Mouse (Mus musculus) left cerebral cortex, adult 18-20 months (tissue): Measurements from ENCODE around the gene Rin3. TPM values are rescaled to one million over a fixed set of nuclear protein-coding genes. Genes with fewer than 3 reads are reported as not detected.

Experiments
- DNase-seq, 2 experiments: peaks; one replicate each; pipeline ENCODE4 v3.0.0; 2021 to 2022; ENCODE audit warnings: low spot score in 2 of 2, mixed read lengths in 1 of 2
- total RNA-seq, 2 experiments: library from RNA; stranded (reverse); gene quantifications; 2 replicates each; pipeline ENCODE4 v1.2.3; 2021

Rin3 gene
- total RNA-seq, 2 experiments from 2014 or later: 3.5 to 4.2 TPM

DNA sequence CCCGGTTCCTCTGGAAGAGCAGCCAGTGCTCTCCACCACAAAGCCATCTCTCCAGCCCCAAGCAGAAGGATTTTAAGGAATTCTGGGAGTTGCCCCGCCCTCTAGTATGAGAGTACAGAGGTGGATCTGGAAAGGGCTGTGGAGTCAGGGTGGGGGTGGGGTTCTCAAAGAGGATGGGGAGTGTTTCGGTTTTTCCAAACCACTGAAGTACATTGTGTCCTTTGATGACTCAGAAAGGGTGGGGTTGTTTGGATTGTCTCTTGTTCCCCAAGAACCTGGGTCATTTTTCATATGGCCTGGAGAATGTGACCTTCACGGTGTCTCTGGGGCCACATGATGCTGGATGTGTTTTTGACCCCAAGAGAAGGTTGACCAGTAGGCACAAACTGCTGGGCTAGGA is 45.2 kb downstream of the Rin3 start:
- DNase-seq: no peak

GRCm38 (mm10) chr12:102330188-102330587 is 47.3 kb downstream of the Rin3 start:
- DNase-seq: no peak

- no peak for DNase-seq
These were observed 47.9 kb downstream of the Rin3 start for GRCm38 (mm10) chr12:102330731-102331130.

GRCm38 (mm10) chr12:102333101-102333500 is 50.3 kb downstream of the Rin3 start:
- no peak for DNase-seq

- no peak for DNase-seq
These were observed 56.2 kb downstream of the Rin3 start for GRCm38 (mm10) chr12:102339085-102339484.

GRCm38 (mm10) chr12:102340471-102340870 is 57.6 kb downstream of the Rin3 start:
- no peak for DNase-seq

GRCm38 (mm10) chr12:102342147-102342546 is 59.3 kb downstream of the Rin3 start:
- no peak for DNase-seq

GRCm38 (mm10) chr12:102342602-102343001 is 59.8 kb downstream of the Rin3 start:
- DNase-seq: no peak

DNA sequence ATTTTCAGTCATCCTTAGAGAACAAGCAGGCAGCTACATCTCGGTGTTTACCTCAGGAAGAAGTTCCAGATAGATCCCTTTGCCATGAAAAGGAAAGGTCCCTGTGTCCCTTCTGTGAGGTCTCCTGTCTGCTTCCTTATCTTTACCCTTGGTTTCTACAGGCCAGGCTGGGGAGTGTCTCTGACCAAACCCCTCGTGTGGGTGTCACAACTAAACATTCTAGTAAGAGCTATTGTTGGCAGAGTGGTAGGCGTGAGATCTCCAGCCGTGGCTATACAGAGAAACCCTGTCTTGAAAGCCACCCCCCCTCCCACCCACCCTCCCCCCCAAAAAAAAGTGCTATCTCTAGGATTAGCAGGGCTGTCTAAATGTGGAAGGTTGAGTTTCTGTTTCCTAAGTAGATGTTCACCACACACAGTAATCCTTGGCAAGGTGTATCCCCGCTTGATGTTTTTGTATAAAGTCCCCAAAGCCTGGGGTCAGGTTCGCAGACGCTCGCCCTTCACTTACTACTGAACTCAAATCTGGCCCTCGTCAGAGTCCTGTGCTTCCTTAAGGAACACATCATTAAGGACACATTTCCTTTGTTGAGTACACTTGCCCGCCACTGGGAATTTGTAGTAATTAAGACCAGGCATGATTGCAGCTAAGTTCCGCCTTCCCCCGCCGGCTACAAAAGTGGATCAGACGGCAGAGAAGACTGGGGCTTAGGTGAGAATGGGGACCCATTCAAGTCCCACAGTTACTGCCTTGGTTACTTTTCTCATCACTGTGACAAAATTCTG is 62.4 kb downstream of the Rin3 start:
- DNase-seq: no peak

DNA sequence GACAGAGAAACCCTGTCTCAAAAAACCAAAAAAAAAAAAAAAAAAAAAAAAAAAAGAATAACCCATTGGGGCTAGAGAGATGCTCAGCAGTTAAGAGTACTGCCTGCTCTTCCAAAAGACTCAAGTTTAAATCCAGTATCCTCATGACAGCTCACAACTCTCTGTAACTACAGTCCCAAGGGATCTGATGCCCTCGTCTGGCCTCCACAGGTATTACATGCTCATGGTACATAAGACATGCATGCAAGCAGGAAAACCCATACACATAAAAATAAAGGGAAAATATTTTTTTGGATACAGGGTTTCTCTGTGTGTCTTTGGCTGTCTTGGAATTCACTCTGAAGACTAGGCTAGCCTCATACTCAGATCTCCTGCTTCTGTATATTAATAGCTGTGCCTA is 63.7 kb downstream of the Rin3 start:
- DNase-seq: peak; percentile 37 to 56

DNA sequence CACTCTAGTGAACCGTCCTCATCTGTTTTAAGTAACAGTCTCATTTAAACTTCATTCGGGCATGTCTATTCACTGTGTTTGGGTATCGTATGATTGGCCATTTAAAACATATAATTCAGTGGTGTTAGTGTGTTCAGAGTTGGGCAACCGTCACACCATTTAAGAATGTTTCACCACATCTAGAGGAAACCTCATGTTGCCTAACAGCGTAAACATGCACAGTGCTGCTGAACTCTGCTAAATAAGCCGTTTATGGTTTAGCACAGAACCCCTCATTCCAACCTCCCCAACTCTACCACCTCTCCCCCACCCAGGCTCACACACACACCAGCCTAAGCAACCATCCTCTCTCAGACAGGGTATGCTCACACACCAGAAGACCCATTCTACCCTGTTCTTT is 65.6 kb downstream of the Rin3 start:
- no peak for DNase-seq

- no peak for DNase-seq
These were observed 68.1 kb downstream of the Rin3 start for GRCm38 (mm10) chr12:102350997-102351396.

GRCm38 (mm10) chr12:102354126-102354984 is 71.5 kb downstream of the Rin3 start:
- DNase-seq: no peak

DNA sequence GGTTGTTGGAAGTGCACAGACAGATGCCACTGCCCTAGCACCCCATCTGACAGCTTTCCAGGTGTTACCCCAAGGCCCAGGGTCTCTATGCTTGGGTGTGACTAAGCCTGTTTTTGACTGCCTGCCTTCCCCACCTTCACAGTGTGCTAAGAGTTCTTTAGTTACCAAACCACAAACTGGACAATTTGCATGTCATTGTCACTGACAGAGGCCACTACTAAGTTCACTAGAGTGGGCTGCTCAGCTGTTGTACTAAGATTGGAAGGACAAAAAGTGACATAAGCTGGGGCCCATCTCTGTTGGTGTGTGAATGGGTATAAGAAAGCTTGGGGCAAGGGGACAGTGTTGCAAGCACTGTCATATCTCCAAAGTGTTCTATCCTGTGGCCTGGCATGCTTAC is 72.9 kb downstream of the Rin3 start:
- no peak for DNase-seq

DNA sequence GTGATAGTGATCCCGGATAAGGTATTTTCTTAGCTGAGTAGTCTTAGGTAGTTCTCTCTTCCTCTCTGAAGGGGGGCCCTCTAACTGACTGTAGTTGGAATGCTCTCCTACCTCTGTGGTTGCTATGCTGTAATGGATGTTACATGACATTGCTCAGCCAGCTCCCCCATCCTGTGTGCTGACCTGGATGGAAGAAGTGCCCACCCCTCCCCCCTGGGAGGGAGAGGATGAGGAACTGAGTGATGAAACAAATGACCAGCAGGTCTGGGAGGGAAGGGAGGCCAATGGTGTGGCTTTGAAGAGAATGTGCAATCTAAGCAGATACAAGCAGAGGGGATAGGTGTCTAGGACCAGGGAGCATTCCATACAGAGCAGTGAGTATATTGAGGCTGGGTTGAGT is 73.9 kb downstream of the Rin3 start:
- no peak for DNase-seq

GRCm38 (mm10) chr12:102359390-102359789 is 76.5 kb downstream of the Rin3 start:
- DNase-seq: no peak

GRCm38 (mm10) chr12:102361189-102362161 is 78.6 kb downstream of the Rin3 start:
- DNase-seq: no peak

GRCm38 (mm10) chr12:102365016-102365415 is 82.2 kb downstream of the Rin3 start:
- DNase-seq: no peak

GRCm38 (mm10) chr12:102366126-102366816 is 83.4 kb downstream of the Rin3 start:
- no peak for DNase-seq

DNA sequence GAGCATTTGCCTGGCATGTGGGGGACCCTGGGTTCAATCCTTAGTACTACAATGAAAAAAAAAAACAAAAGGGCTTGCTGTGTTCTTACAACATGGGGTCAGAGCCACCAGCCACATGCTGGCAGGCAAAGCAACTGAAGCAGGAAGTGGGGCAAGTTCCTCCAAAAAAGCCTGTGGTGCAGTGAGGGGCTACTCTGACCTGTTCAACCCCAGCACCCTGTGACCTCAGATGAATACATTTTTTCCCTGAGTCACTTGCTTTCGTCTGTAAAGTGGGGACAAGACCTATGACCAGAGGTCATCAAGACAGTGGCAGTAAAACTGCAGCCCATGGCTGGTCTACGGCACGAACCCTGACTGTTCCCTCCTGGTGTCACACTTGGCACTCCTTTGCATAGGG is 84.2 kb downstream of the Rin3 start:
- no peak for DNase-seq

DNA sequence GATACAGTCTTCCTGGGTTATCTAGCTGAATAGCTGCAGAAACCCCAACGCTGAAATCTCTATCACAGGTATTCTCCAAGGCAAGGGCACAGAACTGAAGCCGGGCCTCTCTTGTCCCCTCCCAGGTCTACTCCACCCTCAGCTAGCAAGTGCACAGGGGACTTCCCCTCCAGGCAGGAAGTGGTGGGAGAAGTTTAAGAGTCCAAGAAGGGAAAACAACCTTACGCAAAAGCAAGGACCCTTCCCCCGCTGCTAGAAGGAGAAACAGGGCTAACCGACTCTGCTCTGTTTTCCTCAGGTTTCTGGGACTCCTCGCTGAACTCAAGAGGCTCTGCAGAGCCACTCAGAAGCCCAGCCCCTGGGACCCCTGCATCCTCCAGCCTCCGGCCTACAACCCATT is 85.2 kb downstream of the Rin3 start:
- no peak for DNase-seq
